Mouse (Mus musculus) lung, adult 2 months (tissue): ENCODE results near the gene Olfr785.
"Not testable (repeated sequence)": the region's sequence is repeated elsewhere in the genome, so short reads cannot be mapped to it uniquely, and the experiment has no call there.

Experiments
- CTCF ChIP-seq: fragments of 200-500 bp; IDR thresholded peaks from 2 replicates; pipeline ENCODE4 v1.5.1; 2011; ENCODE audit warnings: mild to moderate bottlenecking, low read length, control low read depth; ENCODE audit not compliant: insufficient read depth
- POLR2A ChIP-seq: fragments of 200-500 bp; IDR thresholded peaks from 2 replicates; pipeline ENCODE4 v1.6.1; 2011; ENCODE audit warnings: low read depth, mild to moderate bottlenecking, control low read depth, low read length, borderline replicate concordance; ENCODE audit errors: extremely low read depth

- not testable (repeated sequence) for TF ChIP-seq CTCF, POLR2A
Observed at GRCm38 (mm10) chr10:129374051-129374450, 31.2 kb upstream of the Olfr785 start.
